Mouse (Mus musculus) ES-Bruce4 (cell line): Measurements from ENCODE around the gene P2ry14. TPM values are rescaled to one million over a fixed set of nuclear protein-coding genes. Genes with fewer than 3 reads are reported as not detected.

Experiments used
- H3K27ac ChIP-seq: 2 replicates; pipeline ENCODE4 v1.5.1; 2012; ENCODE audit warnings: low read length, inconsistent platforms; ENCODE audit not compliant: insufficient read depth
- H3K27me3 ChIP-seq: 2 replicates; pipeline ENCODE4 v1.6.1; 2012; ENCODE audit warnings: mild to moderate bottlenecking, low read length, inconsistent platforms; ENCODE audit not compliant: control insufficient read depth, poor library complexity, insufficient read depth, severe bottlenecking
- H3K36me3 ChIP-seq: 2 replicates; pipeline ENCODE4 v1.6.1; 2012; ENCODE audit warnings: inconsistent platforms, mild to moderate bottlenecking, low read length, moderate library complexity; ENCODE audit not compliant: control insufficient read depth, poor library complexity, insufficient read depth, severe bottlenecking
- H3K4me1 ChIP-seq: one replicate; pipeline ENCODE4 v1.8.1; 2011; ENCODE audit warnings: low read length; ENCODE audit not compliant: control insufficient read depth, insufficient read depth
- H3K4me3 ChIP-seq: 2 replicates; pipeline ENCODE4 v1.5.1; 2011; ENCODE audit warnings: low read depth, mild to moderate bottlenecking, low read length
- H3K9ac ChIP-seq: 2 replicates; pipeline ENCODE4 v1.6.1; 2012; ENCODE audit warnings: low read depth, mild to moderate bottlenecking, inconsistent platforms; ENCODE audit not compliant: poor library complexity, severe bottlenecking
- H3K9me3 ChIP-seq: replicated peaks from 2 replicates; pipeline ENCODE4 v1.6.1; 2012; ENCODE audit warnings: mild to moderate bottlenecking, low read length, inconsistent platforms; ENCODE audit not compliant: control insufficient read depth, poor library complexity, insufficient read depth, severe bottlenecking
- CTCF ChIP-seq: IDR thresholded peaks from one replicate; pipeline ENCODE4 v1.8.1; 2011; ENCODE audit warnings: low read depth, low read length
- EP300 ChIP-seq: IDR thresholded peaks from 2 replicates; pipeline ENCODE4 v1.6.1; 2011; ENCODE audit warnings: low read depth, low read length; ENCODE audit not compliant: insufficient read depth
- POLR2A ChIP-seq: IDR thresholded peaks from one replicate; pipeline ENCODE4 v1.8.1; 2011; ENCODE audit warnings: low read length; ENCODE audit not compliant: insufficient read depth
- polyA plus RNA-seq: library from polyadenylated mRNA; stranded (reverse); fragments of >200 nt; gene quantifications from 2 replicates; pipeline ENCODE4 v1.2.4, GENCODE M21; 2011; ENCODE audit warnings: low read depth; ENCODE audit not compliant: missing spikeins, insufficient read depth, insufficient read length

The P2ry14 gene
- polyA plus RNA-seq, 1 experiment = 0.70 TPM

- TF ChIP-seq POLR2A = no peak
- TF ChIP-seq CTCF = no peak
- TF ChIP-seq EP300 = no peak
- Histone ChIP-seq H3K9me3 (no peaks in the 10 kb centered on the region), H3K4me1 (no peaks in the 10 kb centered on the region), H3K27ac (no peak overlapping the region), H3K36me3 (no peaks in the 10 kb centered on the region), H3K9ac (no peak overlapping the region), H3K27me3 (no peaks in the 10 kb centered on the region), H3K4me3 (no peak overlapping the region)
Observed at GRCm38 (mm10) chr3:59131081-59131480, 22.3 kb downstream of the P2ry14 start.

- Histone ChIP-seq H3K4me3 (no peak overlapping the region), H3K36me3 (no peaks in the 10 kb centered on the region), H3K27ac (no peak overlapping the region), H3K9me3 (no peaks in the 10 kb centered on the region), H3K4me1 (no peaks in the 10 kb centered on the region), H3K9ac (no peak overlapping the region), H3K27me3 (no peaks in the 10 kb centered on the region)
- TF ChIP-seq EP300 = no peak
- TF ChIP-seq CTCF = no peak
- no peak for TF ChIP-seq POLR2A
Observed at GRCm38 (mm10) chr3:59130431-59130830, 23.0 kb downstream of the P2ry14 start.

GRCm38 (mm10) chr3:59129547-59129946, 23.9 kb downstream of the P2ry14 start:
- no peak overlapping the region for H3K9ac ChIP-seq
- H3K9me3 ChIP-seq = no peaks in the 10 kb centered on the region
- H3K4me3 ChIP-seq = no peak overlapping the region
- no peaks in the 10 kb centered on the region for H3K4me1 ChIP-seq
- TF ChIP-seq CTCF = no peak
- no peak for TF ChIP-seq POLR2A
- TF ChIP-seq EP300 = no peak
- H3K27ac ChIP-seq = no peak overlapping the region
- H3K27me3 ChIP-seq = no peaks in the 10 kb centered on the region
- no peaks in the 10 kb centered on the region for H3K36me3 ChIP-seq

- Histone ChIP-seq H3K9me3 (no peaks in the 10 kb centered on the region), H3K27me3 (no peaks in the 10 kb centered on the region), H3K4me1 (no peaks in the 10 kb centered on the region), H3K27ac (no peak overlapping the region), H3K36me3 (no peaks in the 10 kb centered on the region), H3K9ac (no peak overlapping the region), H3K4me3 (no peak overlapping the region)
- TF ChIP-seq CTCF = no peak
Observed at GRCm38 (mm10) chr3:59128681-59129080, 24.7 kb downstream of the P2ry14 start.

- no peak overlapping the region for H3K9ac ChIP-seq
- no peak overlapping the region for H3K4me3 ChIP-seq
- no peaks in the 10 kb centered on the region for H3K4me1 ChIP-seq
- H3K27ac ChIP-seq = no peak overlapping the region
- no peaks in the 10 kb centered on the region for H3K9me3 ChIP-seq
- no peak for TF ChIP-seq CTCF
- no peak for TF ChIP-seq EP300
- no peak for TF ChIP-seq POLR2A
- no peaks in the 10 kb centered on the region for H3K27me3 ChIP-seq
- H3K36me3 ChIP-seq = no peaks in the 10 kb centered on the region
Observed at GRCm38 (mm10) chr3:59125783-59126555, 27.4 kb downstream of the P2ry14 start.

GRCm38 (mm10) chr3:59125022-59125421, 28.4 kb downstream of the P2ry14 start:
- H3K27me3 ChIP-seq = no peaks in the 10 kb centered on the region
- H3K4me1 ChIP-seq = no peaks in the 10 kb centered on the region
- no peak overlapping the region for H3K9ac ChIP-seq
- H3K4me3 ChIP-seq = no peak overlapping the region
- no peak for TF ChIP-seq EP300
- no peak for TF ChIP-seq POLR2A
- TF ChIP-seq CTCF = no peak
- no peaks in the 10 kb centered on the region for H3K9me3 ChIP-seq
- H3K36me3 ChIP-seq = no peaks in the 10 kb centered on the region
- no peak overlapping the region for H3K27ac ChIP-seq
